Mouse (Mus musculus) spleen, adult 2 months (tissue): Measurements from ENCODE around the gene Slc27a5.

ENCODE experiments used
- CTCF ChIP-seq: fragments of 200-500 bp; IDR thresholded peaks from 2 replicates; pipeline ENCODE4 v1.5.1; 2011; ENCODE audit warnings: mild to moderate bottlenecking, inconsistent platforms; ENCODE audit not compliant: insufficient read depth, insufficient read length, insufficient replicate concordance; ENCODE audit errors: extremely low read depth
- POLR2A ChIP-seq: fragments of 200-500 bp; IDR thresholded peaks from 2 replicates; pipeline ENCODE4 v1.6.1; 2011; ENCODE audit warnings: low read depth, low read length, inconsistent platforms

DNA sequence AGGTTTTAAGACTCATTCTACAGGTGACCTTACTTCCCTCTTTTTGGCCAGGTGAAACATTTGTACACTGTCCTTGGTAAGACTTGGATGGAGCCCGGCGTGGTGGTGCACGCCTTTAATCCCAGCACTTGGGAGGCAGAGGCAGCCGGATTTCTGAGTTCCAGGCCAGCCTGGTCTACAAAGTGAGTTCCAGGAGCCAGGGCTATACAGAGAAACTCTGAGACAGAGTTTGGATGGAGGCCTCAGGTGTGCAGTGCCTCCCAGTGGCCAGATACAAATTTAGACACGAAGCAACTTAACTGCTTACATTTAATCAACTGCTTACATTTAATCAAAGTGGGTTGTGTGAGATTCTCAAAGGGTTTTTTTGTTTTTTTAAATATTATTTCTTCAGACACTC, 33.1 kb upstream of the Slc27a5 start:
- TF ChIP-seq POLR2A (no peak), CTCF (no peak)
